Mouse (Mus musculus) limb, embryonic 10.5 days (tissue): ENCODE measurements around the gene Opcml. TPM values are rescaled to one million over a fixed set of nuclear protein-coding genes. Genes with fewer than 3 reads are reported as not detected.

Experiments used
- DNase-seq: peaks from one replicate; pipeline ENCODE4 v3.0.0-alpha.2; 2017; ENCODE audit warnings: low spot score
- H3K27ac ChIP-seq: fragments of 300-500 bp; sonication (generic); 2 replicates; pipeline ENCODE4 v1.5.1; 2016; ENCODE audit warnings: mild to moderate bottlenecking
- H3K27me3 ChIP-seq: fragments of 300-500 bp; sonication (generic); 2 replicates; pipeline ENCODE4 v1.6.1; 2016; ENCODE audit warnings: low read depth, mild to moderate bottlenecking; ENCODE audit not compliant: poor library complexity, severe bottlenecking
- H3K36me3 ChIP-seq: fragments of 300-500 bp; sonication (generic); 2 replicates; pipeline ENCODE4 v1.6.1; 2016; ENCODE audit warnings: mild to moderate bottlenecking, moderate library complexity
- H3K4me1 ChIP-seq: fragments of 300-500 bp; sonication (generic); 2 replicates; pipeline ENCODE4 v1.6.1; 2016
- H3K4me3 ChIP-seq: fragments of 300-500 bp; sonication (generic); 2 replicates; pipeline ENCODE4 v1.5.1; 2016; ENCODE audit warnings: mild to moderate bottlenecking, moderate library complexity
- H3K9me3 ChIP-seq: fragments of 300-500 bp; sonication (generic); replicated peaks from 2 replicates; pipeline ENCODE4 v1.6.1; 2016; ENCODE audit warnings: mild to moderate bottlenecking
- WGBS: fragments of 180-500 bp; shearing (Covaris S2); methylation state at CpG from one replicate; pipeline ENCODE4 v1.1.7; 2016; 5-methylcytosine and 5-hydroxymethylcytosine counted together
- polyA plus RNA-seq: library from polyadenylated mRNA; unstranded; fragments of >200 nt; fragmentation: Nextera tagmentation; extraction: Ambion mirVana; gene quantifications from 2 replicates; pipeline ENCODE4 v1.2.1, GENCODE M21; 2016

The Opcml gene
- polyA plus RNA-seq, 1 experiment from 2014 or later: 0.46 TPM

- H3K4me1 ChIP-seq: no peaks in the 10 kb centered on the region
- H3K27me3 ChIP-seq: no peaks in the 10 kb centered on the region
- no peaks in the 10 kb centered on the region for H3K9me3 ChIP-seq
- no peak overlapping the region for H3K27ac ChIP-seq
- no peak for DNase-seq
- 92% methylated on average over 3 of the region's 3 CpGs for WGBS
- H3K4me3 ChIP-seq: no peak overlapping the region
- no peaks in the 10 kb centered on the region for H3K36me3 ChIP-seq
These were observed 954.2 kb downstream of the Opcml start for GRCm38 (mm10) chr9:28744771-28745170.

- no peak for DNase-seq
- H3K27me3 ChIP-seq: no peaks in the 10 kb centered on the region
- no peaks in the 10 kb centered on the region for H3K9me3 ChIP-seq
- no peaks in the 10 kb centered on the region for H3K4me1 ChIP-seq
- H3K4me3 ChIP-seq: no peak overlapping the region
- H3K36me3 ChIP-seq: no peaks in the 10 kb centered on the region
- WGBS: 78% methylated on average over 2 of the region's 2 CpGs
- H3K27ac ChIP-seq: no peak overlapping the region
These were observed 958.3 kb downstream of the Opcml start for GRCm38 (mm10) chr9:28748902-28749301.

DNA sequence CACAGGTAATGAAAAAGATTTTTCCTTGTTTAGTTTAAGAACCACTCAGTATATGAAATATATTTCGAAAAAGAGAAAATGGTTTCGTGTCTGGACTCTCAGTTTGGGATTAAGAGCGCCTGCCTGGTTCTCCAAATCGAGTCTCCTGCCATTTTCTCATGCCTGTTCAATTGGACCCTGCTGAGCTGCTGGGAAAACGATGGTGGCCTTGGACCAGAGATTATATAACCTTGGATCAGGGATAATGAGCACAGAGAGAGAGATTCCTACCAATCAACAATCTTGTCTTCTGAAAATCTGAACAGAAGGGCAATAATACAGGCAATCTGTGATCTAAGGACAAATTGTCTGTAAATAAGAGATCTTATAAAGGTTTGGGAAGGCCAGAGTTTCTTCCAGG, 962.3 kb downstream of the Opcml start:
- H3K27ac ChIP-seq: no peak overlapping the region
- H3K9me3 ChIP-seq: no peaks in the 10 kb centered on the region
- 73% methylated on average over 5 of the region's 5 CpGs for WGBS
- no peak for DNase-seq
- H3K36me3 ChIP-seq: no peaks in the 10 kb centered on the region
- H3K27me3 ChIP-seq: no peaks in the 10 kb centered on the region
- no peak overlapping the region for H3K4me3 ChIP-seq
- peaks cover 12% of the 10 kb centered on the region for H3K4me1 ChIP-seq

DNA sequence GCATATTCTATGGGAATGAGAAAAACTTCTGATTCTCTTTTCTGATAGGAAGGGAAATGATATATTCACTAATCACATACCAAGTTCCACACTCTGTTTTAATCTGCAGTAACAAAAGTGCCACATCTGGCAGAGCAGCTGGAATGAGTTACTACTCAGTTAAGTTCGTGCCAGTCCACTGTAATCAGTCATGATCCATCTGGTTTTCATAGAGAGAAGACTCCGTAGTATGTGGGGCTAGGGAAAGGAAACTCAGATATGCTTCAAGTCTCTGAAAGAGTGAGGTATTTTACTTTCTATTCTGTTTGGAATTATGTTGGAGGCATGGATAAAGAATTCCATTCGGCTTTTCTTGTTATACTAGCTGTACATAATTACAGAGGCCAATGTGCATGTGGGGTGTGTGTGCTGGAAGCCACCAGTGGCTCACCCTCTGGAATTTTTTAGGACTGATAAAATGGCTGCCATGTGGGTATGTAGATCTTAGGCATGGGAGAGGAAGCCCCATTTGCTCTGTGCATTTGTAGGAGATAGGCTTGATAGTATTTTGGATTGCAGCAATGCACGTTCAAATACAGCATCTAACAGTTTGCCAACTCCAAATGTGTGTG, 966.4 kb downstream of the Opcml start:
- H3K27me3 ChIP-seq: no peaks in the 10 kb centered on the region
- 40% methylated on average over 4 of the region's 4 CpGs for WGBS
- no peak overlapping the region for H3K4me3 ChIP-seq
- peaks cover 12% of the 10 kb centered on the region for H3K4me1 ChIP-seq
- no peaks in the 10 kb centered on the region for H3K9me3 ChIP-seq
- no peaks in the 10 kb centered on the region for H3K36me3 ChIP-seq
- no peak overlapping the region for H3K27ac ChIP-seq
- peak; percentile 73 for DNase-seq

GRCm38 (mm10) chr9:28761460-28761859, 970.9 kb downstream of the Opcml start:
- WGBS: 83% methylated on average over 4 of the region's 4 CpGs
- Histone ChIP-seq H3K9me3 (no peaks in the 10 kb centered on the region), H3K4me1 (peaks cover 10% of the 10 kb centered on the region), H3K27ac (no peak overlapping the region), H3K4me3 (no peak overlapping the region), H3K27me3 (no peaks in the 10 kb centered on the region), H3K36me3 (no peaks in the 10 kb centered on the region)
- no peak for DNase-seq

GRCm38 (mm10) chr9:28764149-28764548, 973.6 kb downstream of the Opcml start:
- Histone ChIP-seq H3K4me3 (no peak overlapping the region), H3K27me3 (no peaks in the 10 kb centered on the region), H3K36me3 (no peaks in the 10 kb centered on the region), H3K27ac (no peak overlapping the region), H3K9me3 (no peaks in the 10 kb centered on the region), H3K4me1 (no peaks in the 10 kb centered on the region)
- whole genome bisulfite sequencing: 85% methylated on average over 1 of the region's 1 CpGs
- DNase-seq: no peak

DNA sequence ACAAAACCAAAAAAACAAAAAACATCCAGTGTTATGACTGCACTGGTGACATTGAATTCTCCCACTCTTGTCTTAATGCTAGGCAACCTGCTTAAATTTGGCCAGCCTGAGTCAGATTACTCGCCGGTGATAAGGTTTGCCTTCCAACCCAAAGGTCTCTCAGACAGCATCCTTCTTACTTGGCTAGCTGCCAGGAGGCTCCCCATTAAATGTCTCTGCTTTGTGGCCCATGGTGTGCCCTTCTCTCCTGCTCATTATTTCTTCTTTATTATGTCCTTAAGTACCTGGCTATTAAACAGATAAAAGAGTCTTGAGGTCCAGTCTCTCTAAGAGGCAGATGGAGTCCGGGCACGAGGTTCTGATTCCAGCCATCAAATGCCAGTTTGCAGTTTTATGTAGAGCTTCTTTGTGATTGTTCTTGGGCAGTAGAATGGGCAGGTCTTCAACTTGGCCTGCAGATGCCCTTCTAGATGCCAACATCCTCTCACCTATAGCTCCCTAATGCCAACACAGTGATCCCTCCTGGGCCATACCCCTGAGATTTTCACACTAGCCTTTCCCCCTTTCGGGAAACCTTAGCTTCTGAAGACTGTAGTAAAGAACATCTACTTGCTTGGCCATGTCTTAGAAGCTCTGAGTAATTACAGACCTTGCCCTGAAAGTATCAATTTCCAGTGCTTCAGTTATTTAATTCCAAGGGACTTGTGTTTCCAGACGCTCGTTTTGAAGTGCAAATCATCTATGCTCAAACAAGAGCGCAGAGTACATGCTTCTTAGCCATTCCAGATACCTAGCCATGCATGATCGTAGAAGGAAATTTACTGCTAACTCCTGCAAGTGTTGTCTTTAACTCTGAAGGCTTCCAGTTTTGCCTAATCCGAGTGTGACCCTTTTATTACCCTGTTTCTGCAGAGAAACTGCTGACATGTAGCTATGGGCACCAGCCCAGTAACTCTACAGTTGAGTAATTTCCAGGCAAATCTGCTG, 986.2 kb downstream of the Opcml start:
- no peak for DNase-seq
- Histone ChIP-seq H3K4me3 (no peak overlapping the region), H3K4me1 (peaks cover 28% of the 10 kb centered on the region), H3K36me3 (no peaks in the 10 kb centered on the region), H3K27me3 (no peaks in the 10 kb centered on the region), H3K9me3 (no peaks in the 10 kb centered on the region), H3K27ac (no peak overlapping the region)
- WGBS: 69% methylated on average over 10 of the region's 10 CpGs

GRCm38 (mm10) chr9:28783834-28784233, 993.3 kb downstream of the Opcml start:
- DNase-seq: no peak
- Histone ChIP-seq H3K27ac (no peak overlapping the region), H3K4me3 (no peak overlapping the region), H3K27me3 (no peaks in the 10 kb centered on the region), H3K4me1 (peaks cover 6% of the 10 kb centered on the region), H3K36me3 (no peaks in the 10 kb centered on the region), H3K9me3 (no peaks in the 10 kb centered on the region)
- WGBS: 52% methylated on average over 4 of the region's 4 CpGs

- no peaks in the 10 kb centered on the region for H3K4me1 ChIP-seq
- H3K36me3 ChIP-seq: no peaks in the 10 kb centered on the region
- no peak overlapping the region for H3K27ac ChIP-seq
- no peaks in the 10 kb centered on the region for H3K27me3 ChIP-seq
- 81% methylated on average over 1 of the region's 1 CpGs for WGBS
- no peak overlapping the region for H3K4me3 ChIP-seq
- no peak for DNase-seq
- H3K9me3 ChIP-seq: no peaks in the 10 kb centered on the region
These were observed 998.9 kb downstream of the Opcml start for GRCm38 (mm10) chr9:28789439-28789838.

DNA sequence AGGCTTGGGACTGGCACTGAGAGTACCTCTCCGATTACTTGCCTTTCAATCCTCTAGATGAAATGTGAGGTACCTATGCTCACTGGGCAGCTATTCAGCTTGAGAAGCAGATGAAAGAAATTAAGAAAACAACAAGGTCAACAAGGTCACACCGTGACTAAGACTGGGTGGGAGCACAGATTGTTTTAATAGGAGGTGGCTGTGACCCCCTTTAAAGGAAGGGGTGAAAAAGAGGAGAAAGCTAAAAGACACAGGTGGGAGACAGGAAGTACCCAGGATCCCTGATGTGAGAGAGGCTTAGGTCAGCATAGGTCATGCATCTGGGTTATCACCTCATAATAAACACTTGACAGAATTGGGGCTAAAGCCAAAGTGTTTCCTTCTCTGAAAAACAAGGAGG, 1009.5 kb downstream of the Opcml start:
- H3K27me3 ChIP-seq: no peaks in the 10 kb centered on the region
- H3K27ac ChIP-seq: no peak overlapping the region
- no peak for DNase-seq
- 5% methylated on average over 2 of the region's 2 CpGs for WGBS
- no peak overlapping the region for H3K4me3 ChIP-seq
- no peaks in the 10 kb centered on the region for H3K9me3 ChIP-seq
- peaks cover 22% of the 10 kb centered on the region for H3K4me1 ChIP-seq
- no peaks in the 10 kb centered on the region for H3K36me3 ChIP-seq

DNA sequence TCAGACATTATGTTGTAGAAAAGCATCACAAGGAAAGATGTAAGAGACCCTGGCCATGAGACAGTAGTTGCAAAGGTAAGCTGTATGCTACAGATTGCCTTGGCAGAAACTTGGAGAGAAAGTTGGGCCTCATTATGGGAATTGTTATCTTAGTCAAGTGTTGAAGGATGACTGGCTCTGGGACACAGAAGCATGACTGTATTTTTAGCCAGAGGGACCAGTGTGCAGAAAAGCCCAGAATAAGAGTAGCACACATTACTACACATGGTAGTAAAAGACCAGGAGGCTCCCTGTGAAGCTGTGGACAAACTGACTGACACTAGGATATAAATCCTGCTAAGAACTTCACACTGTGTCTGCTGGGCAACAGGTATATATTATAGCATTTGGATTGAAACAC, 1016.1 kb downstream of the Opcml start:
- Histone ChIP-seq H3K4me3 (no peak overlapping the region), H3K9me3 (no peaks in the 10 kb centered on the region), H3K4me1 (no peaks in the 10 kb centered on the region), H3K36me3 (no peaks in the 10 kb centered on the region), H3K27me3 (no peaks in the 10 kb centered on the region), H3K27ac (no peak overlapping the region)
- DNase-seq: no peak

DNA sequence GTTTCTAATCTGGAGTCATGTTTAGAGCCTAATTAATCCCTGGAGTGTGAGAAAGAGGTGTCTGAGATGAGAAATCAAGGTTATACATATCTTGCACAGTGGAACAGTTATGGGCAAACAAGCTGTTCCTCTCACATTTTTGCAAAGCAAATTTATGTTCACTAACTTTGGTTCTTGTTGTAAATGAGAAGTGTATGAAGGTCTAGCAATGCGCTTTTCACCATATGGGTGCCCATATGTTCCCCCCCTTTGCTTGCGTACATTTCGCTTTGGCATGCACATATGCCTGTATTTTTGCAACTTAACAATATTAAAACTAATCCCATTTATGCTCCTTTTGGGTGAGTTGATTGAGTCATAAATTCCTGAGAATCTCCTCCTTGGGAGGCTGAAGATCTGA, 1031.5 kb downstream of the Opcml start:
- Histone ChIP-seq H3K9me3 (no peaks in the 10 kb centered on the region), H3K4me1 (peaks cover 15% of the 10 kb centered on the region), H3K27ac (no peak overlapping the region), H3K27me3 (no peaks in the 10 kb centered on the region), H3K36me3 (no peaks in the 10 kb centered on the region), H3K4me3 (no peak overlapping the region)
- WGBS: 98% methylated on average over 3 of the region's 3 CpGs
- no peak for DNase-seq

- H3K9me3 ChIP-seq: no peaks in the 10 kb centered on the region
- H3K27me3 ChIP-seq: no peaks in the 10 kb centered on the region
- H3K36me3 ChIP-seq: no peaks in the 10 kb centered on the region
- DNase-seq: no peak
- peaks cover 15% of the 10 kb centered on the region for H3K4me1 ChIP-seq
- 86% methylated on average over 5 of the region's 5 CpGs for WGBS
- H3K4me3 ChIP-seq: no peak overlapping the region
- H3K27ac ChIP-seq: no peak overlapping the region
These were observed 1031.9 kb downstream of the Opcml start for GRCm38 (mm10) chr9:28822466-28822865.
